Mouse (Mus musculus): Measurements from ENCODE around the gene Ptpn23.

DNA sequence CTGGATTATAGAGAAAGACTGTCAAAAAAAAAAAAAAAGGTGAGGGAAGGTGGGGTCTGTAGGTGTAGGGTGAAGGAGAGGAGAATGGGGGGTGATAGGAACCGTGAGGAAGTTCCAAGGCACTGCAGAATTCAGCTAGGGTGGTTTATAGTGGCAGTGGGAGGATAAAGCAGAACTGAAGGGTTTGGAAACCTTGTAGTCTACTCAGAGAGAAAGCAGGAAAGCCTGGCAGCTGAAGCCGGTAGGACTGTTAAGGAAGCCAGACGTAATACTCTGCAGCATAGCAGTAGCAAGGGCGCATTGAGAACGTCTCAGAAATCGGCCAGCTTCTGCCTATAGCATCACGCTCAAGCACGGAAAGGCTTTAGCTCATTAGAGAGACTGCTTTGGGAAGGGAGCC lies 66.0 kb downstream of the Ptpn23 start:
- no peak for TF ChIP-seq POLR2A (IDR thresholded peaks at IDR 0.05; ENCODE audit: borderline replicate concordance, low read depth, low read length)
- no peak for TF ChIP-seq CTCF (IDR thresholded peaks at IDR 0.05; ENCODE audit: low read depth, low read length)

Data from bone marrow macrophage, adult 2 months (primary cell).